Mouse (Mus musculus): ENCODE results near the gene Dcn. TPM values are rescaled to one million over a fixed set of nuclear protein-coding genes. Genes with fewer than 3 reads are reported as not detected.

The Dcn gene
- polyA plus RNA-seq, 1 experiment, result 27.0 TPM

- Histone ChIP-seq H3K27me3 (ENCODE audit: control insufficient read depth, insufficient read depth, low read length) (no peaks in the 10 kb centered on the region), H3K4me3 (ENCODE audit: control insufficient read depth, low read depth, low read length) (no peak overlapping the region), H3K4me1 (ENCODE audit: control insufficient read depth, insufficient read depth, low read length) (no peaks in the 10 kb centered on the region), H3K36me3 (ENCODE audit: control insufficient read depth, insufficient read depth, low read length) (no peaks in the 10 kb centered on the region), H3K27ac (ENCODE audit: control insufficient read depth, insufficient read depth, low read depth, low read length) (no peak overlapping the region)
- TF ChIP-seq POLR2A (IDR thresholded peaks at IDR 0.05; ENCODE audit: control insufficient read depth, low read depth, low read length) (no peak), CTCF (IDR thresholded peaks at IDR 0.05; ENCODE audit: control insufficient read depth, insufficient read depth, insufficient replicate concordance, low read depth, low read length) (no peak)
Observed at GRCm38 (mm10) chr10:97486085-97486484, 6.7 kb downstream of the Dcn start.

- no peaks in the 10 kb centered on the region for H3K36me3 ChIP-seq (ENCODE audit: control insufficient read depth, insufficient read depth, low read length)
- H3K4me1 ChIP-seq (ENCODE audit: control insufficient read depth, insufficient read depth, low read length), result no peaks in the 10 kb centered on the region
- no peak overlapping the region for H3K27ac ChIP-seq (ENCODE audit: control insufficient read depth, insufficient read depth, low read depth, low read length)
- no peaks in the 10 kb centered on the region for H3K27me3 ChIP-seq (ENCODE audit: control insufficient read depth, insufficient read depth, low read length)
- no peak overlapping the region for H3K4me3 ChIP-seq (ENCODE audit: control insufficient read depth, low read depth, low read length)
- no peak for TF ChIP-seq CTCF (IDR thresholded peaks at IDR 0.05; ENCODE audit: control insufficient read depth, insufficient read depth, insufficient replicate concordance, low read depth, low read length)
- no peak for TF ChIP-seq POLR2A (IDR thresholded peaks at IDR 0.05; ENCODE audit: control insufficient read depth, low read depth, low read length)
Observed at GRCm38 (mm10) chr10:97487269-97487989, 8.0 kb downstream of the Dcn start.

DNA sequence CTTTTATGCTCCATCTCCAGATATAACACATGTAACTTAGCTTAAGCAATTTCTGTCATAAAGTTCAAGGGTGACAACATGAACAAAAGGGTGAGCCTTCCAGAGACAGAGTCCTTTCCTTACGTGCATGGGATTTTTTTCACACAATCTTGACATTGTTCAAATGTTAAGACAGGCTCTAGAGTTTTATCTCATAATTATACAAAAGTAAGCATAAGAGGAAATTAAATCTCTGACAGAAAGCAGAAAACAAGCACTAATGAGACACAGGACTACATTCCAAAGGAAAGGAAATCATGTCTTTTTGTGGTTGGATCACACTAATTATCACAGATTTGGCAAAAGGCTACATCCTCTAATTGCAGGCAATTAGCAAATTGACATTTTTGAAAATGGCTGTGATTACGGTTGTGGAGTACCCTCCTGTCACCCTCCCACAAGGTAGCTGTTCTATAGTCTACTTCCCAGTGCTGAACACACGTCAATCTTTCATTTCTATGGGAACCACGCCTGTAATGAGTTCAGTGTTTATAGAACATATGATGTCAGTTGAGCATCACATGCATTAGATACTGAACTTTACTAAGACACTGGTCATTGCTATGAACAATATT is 13.1 kb downstream of the Dcn start:
- Histone ChIP-seq H3K4me1 (ENCODE audit: control insufficient read depth, insufficient read depth, low read length) (no peaks in the 10 kb centered on the region), H3K27ac (ENCODE audit: control insufficient read depth, insufficient read depth, low read depth, low read length) (no peak overlapping the region), H3K36me3 (ENCODE audit: control insufficient read depth, insufficient read depth, low read length) (no peaks in the 10 kb centered on the region), H3K27me3 (ENCODE audit: control insufficient read depth, insufficient read depth, low read length) (no peaks in the 10 kb centered on the region), H3K4me3 (ENCODE audit: control insufficient read depth, low read depth, low read length) (no peak overlapping the region)
- no peak for TF ChIP-seq POLR2A (IDR thresholded peaks at IDR 0.05; ENCODE audit: control insufficient read depth, low read depth, low read length)
- TF ChIP-seq CTCF (IDR thresholded peaks at IDR 0.05; ENCODE audit: control insufficient read depth, insufficient read depth, insufficient replicate concordance, low read depth, low read length), result no peak

DNA sequence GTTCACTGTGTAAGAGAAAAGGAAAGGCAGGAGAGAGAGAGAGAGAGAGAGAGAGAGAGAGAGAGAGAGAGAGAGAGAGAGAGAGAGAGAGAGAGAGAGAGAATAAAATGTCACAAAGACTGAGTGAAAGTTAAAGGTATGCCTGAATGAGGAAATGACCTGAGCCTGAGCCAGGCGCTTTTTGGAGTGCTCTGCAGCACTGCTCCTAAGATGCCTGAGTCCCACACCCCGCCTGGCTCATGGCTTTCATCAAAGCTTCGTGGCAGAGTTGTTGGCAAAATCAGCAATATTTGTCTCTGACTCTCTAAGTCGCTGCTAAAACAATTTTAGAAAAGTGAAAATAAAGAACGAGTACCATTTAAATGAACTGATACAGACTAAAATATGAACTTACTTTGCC is 18.2 kb downstream of the Dcn start:
- no peaks in the 10 kb centered on the region for H3K36me3 ChIP-seq (ENCODE audit: control insufficient read depth, insufficient read depth, low read length)
- no peaks in the 10 kb centered on the region for H3K27me3 ChIP-seq (ENCODE audit: control insufficient read depth, insufficient read depth, low read length)
- no peak overlapping the region for H3K4me3 ChIP-seq (ENCODE audit: control insufficient read depth, low read depth, low read length)
- no peaks in the 10 kb centered on the region for H3K4me1 ChIP-seq (ENCODE audit: control insufficient read depth, insufficient read depth, low read length)
- TF ChIP-seq CTCF (IDR thresholded peaks at IDR 0.05; ENCODE audit: control insufficient read depth, insufficient read depth, insufficient replicate concordance, low read depth, low read length) (no peak), POLR2A (IDR thresholded peaks at IDR 0.05; ENCODE audit: control insufficient read depth, low read depth, low read length) (no peak)
- no peak overlapping the region for H3K27ac ChIP-seq (ENCODE audit: control insufficient read depth, insufficient read depth, low read depth, low read length)

DNA sequence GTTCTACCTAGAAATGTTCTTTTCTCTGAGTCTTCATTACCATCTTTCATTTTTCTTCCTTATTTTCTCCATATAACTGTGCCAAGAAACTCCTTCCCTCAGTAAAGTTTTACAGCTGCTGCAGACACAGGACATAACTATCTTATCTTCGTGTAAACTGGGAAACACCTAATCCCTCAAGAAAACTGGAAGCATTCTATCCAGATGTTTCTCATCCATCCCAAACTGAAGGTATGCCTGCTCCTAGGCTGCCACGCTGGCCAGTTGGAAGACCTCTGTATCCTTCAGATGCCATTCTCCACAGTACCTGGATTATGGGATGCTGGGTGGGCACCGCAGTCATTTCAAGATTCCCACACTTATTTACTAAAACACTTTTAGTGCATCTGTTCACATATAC is 44.0 kb downstream of the Dcn start:
- Histone ChIP-seq H3K27me3 (ENCODE audit: control insufficient read depth, insufficient read depth, low read length) (no peaks in the 10 kb centered on the region), H3K27ac (ENCODE audit: control insufficient read depth, insufficient read depth, low read depth, low read length) (no peak overlapping the region), H3K4me1 (ENCODE audit: control insufficient read depth, insufficient read depth, low read length) (no peaks in the 10 kb centered on the region), H3K4me3 (ENCODE audit: control insufficient read depth, low read depth, low read length) (no peak overlapping the region), H3K36me3 (ENCODE audit: control insufficient read depth, insufficient read depth, low read length) (no peaks in the 10 kb centered on the region)
- TF ChIP-seq POLR2A (IDR thresholded peaks at IDR 0.05; ENCODE audit: control insufficient read depth, low read depth, low read length), result no peak
- TF ChIP-seq CTCF (IDR thresholded peaks at IDR 0.05; ENCODE audit: control insufficient read depth, insufficient read depth, insufficient replicate concordance, low read depth, low read length), result no peak

GRCm38 (mm10) chr10:97535697-97536096 is 56.3 kb downstream of the Dcn start:
- H3K27me3 ChIP-seq (ENCODE audit: control insufficient read depth, insufficient read depth, low read length), result no peaks in the 10 kb centered on the region
- H3K4me1 ChIP-seq (ENCODE audit: control insufficient read depth, insufficient read depth, low read length), result no peaks in the 10 kb centered on the region
- H3K4me3 ChIP-seq (ENCODE audit: control insufficient read depth, low read depth, low read length), result no peak overlapping the region
- TF ChIP-seq POLR2A (IDR thresholded peaks at IDR 0.05; ENCODE audit: control insufficient read depth, low read depth, low read length) (no peak), CTCF (IDR thresholded peaks at IDR 0.05; ENCODE audit: control insufficient read depth, insufficient read depth, insufficient replicate concordance, low read depth, low read length) (no peak)
- H3K36me3 ChIP-seq (ENCODE audit: control insufficient read depth, insufficient read depth, low read length), result no peaks in the 10 kb centered on the region
- H3K27ac ChIP-seq (ENCODE audit: control insufficient read depth, insufficient read depth, low read depth, low read length), result no peak overlapping the region

GRCm38 (mm10) chr10:97536921-97537320 is 57.5 kb downstream of the Dcn start:
- H3K4me1 ChIP-seq (ENCODE audit: control insufficient read depth, insufficient read depth, low read length), result no peaks in the 10 kb centered on the region
- no peak overlapping the region for H3K27ac ChIP-seq (ENCODE audit: control insufficient read depth, insufficient read depth, low read depth, low read length)
- H3K27me3 ChIP-seq (ENCODE audit: control insufficient read depth, insufficient read depth, low read length), result no peaks in the 10 kb centered on the region
- no peaks in the 10 kb centered on the region for H3K36me3 ChIP-seq (ENCODE audit: control insufficient read depth, insufficient read depth, low read length)
- no peak overlapping the region for H3K4me3 ChIP-seq (ENCODE audit: control insufficient read depth, low read depth, low read length)
- TF ChIP-seq CTCF (IDR thresholded peaks at IDR 0.05; ENCODE audit: control insufficient read depth, insufficient read depth, insufficient replicate concordance, low read depth, low read length), result no peak
- TF ChIP-seq POLR2A (IDR thresholded peaks at IDR 0.05; ENCODE audit: control insufficient read depth, low read depth, low read length), result no peak
